Mouse (Mus musculus) small intestine, adult 2 months (tissue): Measurements from ENCODE around the gene Ext2.

Experiments
- CTCF ChIP-seq: fragments of 200-500 bp; IDR thresholded peaks from 2 replicates; pipeline ENCODE4 v1.5.1; 2012; ENCODE audit warnings: low read depth, mild to moderate bottlenecking, control low read depth, inconsistent platforms, low read length, moderate library complexity, mixed read lengths; ENCODE audit not compliant: insufficient replicate concordance, insufficient read length; ENCODE audit errors: extremely low read depth
- POLR2A ChIP-seq: fragments of 200-500 bp; IDR thresholded peaks from 2 replicates; pipeline ENCODE4 v1.6.1; 2012; ENCODE audit warnings: low read depth, mild to moderate bottlenecking, control low read depth, inconsistent platforms, low read length, moderate library complexity

DNA sequence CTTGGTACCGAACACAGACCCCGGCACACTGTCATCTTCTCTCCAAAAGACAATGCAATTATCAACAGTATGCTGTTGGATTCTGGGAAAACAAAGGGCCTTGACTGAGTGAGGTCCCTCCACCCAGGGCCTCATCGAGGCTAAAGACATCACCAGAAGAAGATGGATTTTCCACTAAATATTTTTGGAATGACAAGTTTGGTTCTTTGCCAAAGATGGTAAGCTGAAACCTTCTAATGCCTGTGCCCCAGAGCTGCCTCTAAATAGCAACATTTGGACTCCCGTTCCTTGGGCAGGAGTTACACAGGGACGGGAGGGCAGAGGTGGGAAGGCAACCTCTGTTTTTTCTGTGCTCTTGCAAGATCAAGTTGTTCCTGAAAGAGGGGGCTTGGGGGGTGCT is 47.4 kb downstream of the Ext2 start:
- TF ChIP-seq POLR2A: no peak
- no peak for TF ChIP-seq CTCF
